Mouse (Mus musculus): ENCODE data around the gene Ttc27.
"Not testable (repeated sequence)": the region's sequence is repeated elsewhere in the genome, so short reads cannot be mapped to it uniquely, and the experiment has no call there.

The Ttc27 gene

DNA sequence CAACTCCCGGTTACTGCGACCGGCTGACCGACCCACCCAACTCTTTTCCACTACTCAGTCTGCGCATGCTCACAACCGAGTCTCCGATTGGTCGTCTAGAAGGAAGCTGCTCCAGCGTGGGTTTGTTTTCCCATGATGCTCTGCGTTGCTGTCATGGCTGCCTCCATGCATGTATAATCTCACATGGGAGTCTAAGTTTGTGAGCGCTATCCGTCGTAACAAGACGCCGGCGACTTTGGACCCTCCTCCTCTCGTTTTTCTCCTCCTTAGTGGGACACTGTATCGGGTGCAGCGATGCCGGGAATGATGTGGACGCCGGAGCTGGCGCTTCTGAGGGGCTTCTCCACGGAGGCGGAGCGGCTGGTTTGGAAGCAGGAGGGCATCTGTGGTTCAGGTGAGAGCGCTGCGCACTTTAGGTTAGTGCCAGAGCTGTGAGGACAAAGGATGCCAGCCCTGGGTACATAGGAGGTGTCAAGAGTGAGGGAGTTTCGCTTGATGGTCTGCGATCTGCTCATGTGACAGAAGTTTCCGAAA lies at the start of gene Ttc27:
Ttc27 (plus strand) TSS at position 115 of the 534 bp plus-strand sequence.
- DNase-seq = peak; percentile 99

DNA sequence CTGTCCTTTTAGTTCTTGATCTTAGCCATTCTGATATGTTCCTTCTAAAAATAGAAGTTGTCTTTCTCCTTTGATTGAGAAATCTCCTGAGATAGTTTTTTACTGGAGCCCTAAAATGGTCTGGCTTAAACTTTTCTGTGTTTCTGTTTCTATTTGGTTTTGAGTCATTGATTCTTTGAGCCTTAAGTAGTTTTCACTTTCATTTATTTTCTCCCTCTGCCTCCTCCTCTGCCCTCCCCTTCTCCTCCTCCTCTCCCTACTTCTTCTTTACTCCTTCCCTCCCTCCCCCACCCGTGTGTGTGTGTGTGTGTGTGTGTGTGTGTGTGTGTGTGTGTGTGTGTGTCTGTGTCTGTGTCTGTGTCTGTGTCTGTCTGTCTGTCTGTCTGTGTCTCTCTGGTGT lies 49.5 kb upstream of the Ttc27 start:
- no peak for DNase-seq

DNA sequence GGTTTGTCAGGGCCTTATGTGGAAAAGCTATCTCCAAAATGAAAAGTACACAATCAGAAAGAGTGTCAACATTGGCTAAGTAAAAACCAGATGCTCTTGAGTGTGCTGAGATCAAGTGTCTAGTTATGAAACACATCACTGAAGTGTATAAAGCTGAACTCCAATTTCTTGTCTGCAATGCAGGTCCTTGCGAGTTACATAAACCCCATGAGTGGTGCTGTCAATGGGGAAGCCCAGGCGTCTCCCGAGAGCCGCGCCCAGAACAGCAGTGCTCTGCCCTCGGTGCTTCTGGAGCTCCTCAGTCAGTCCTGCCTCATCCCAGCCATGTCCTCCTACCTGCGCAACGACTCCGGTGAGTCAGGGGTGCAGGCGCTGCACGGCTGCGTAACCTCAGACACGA lies 47.5 kb upstream of the Ttc27 start:
- DNase-seq = no peak

DNA sequence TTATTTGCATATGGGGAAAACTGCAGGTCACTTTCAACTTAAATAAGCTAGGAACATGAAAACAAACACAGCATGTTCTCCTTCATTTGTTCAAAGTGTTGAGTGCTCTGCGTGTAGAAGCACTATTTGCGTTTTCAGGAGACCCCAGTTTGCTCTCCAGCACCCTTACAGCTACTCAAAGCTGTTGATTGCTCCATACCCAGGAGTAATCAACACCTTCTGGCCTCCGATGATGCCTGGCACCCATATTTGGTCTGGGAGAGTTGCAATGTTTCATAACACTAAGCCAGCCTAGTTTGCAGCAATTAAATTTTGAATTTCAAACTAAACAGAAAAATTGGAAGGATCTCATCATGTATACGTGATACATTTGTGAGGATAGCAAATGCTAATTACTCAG lies 45.1 kb upstream of the Ttc27 start:
- DNase-seq = no peak

DNA sequence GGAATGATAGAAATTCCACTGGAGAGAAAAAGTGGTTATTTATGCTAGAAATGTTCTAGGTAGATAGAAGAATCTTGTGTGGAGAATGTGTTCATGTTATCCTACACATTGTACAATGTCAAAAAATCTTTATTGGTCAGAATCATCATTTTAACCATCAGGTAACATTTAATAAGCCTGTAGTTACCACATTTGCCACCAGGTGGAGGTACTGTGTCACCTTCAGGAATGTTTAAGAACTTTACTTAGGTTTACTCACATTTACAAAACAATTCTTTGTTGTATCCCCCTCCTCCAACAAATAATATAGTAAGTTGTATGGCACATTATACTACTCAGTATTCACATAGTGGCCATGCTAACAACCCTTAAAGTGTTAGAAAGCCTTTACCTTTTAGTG lies 44.3 kb upstream of the Ttc27 start:
- peak in 1 of 2 experiments; percentile 76 for DNase-seq

DNA sequence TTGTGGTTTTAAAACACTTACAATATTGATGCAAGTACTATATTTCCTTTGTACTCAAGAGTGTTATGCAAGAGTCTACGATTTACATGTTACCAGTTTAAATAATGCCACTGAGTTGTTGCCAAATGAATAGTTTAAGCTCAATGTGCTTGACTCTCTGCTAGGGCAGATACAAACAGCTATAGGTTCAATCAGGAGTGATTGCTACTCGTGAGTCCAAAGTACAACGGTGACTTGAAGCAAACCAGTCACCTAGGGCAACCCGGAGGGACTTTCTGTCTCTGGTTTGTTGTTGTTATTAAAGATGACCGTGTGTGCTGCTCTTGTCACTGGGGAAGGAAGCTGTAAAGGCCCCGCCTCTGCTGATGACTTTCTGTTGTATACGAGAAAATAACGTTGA lies 39.5 kb upstream of the Ttc27 start:
- no peak for DNase-seq

DNA sequence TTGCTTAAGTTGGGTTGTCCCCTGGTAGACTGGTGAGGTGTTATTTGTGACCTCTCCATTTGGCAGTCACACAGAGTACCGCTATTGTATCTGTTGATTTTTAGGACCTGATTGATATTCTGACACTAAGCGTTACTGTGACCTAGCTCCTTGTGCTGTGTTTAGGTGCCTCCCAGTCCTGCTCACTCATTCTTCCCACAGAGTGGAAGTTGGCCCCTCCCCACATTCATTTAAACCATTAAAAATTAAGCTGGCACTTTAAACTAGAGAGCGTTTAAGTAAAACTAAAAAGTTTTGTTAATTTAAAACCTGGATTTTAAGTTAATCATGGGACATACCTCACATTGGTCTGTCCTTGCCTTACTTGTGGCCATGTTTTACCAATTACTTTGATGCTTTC lies 32.6 kb upstream of the Ttc27 start:
- peak; percentile 14 to 36 for DNase-seq

DNA sequence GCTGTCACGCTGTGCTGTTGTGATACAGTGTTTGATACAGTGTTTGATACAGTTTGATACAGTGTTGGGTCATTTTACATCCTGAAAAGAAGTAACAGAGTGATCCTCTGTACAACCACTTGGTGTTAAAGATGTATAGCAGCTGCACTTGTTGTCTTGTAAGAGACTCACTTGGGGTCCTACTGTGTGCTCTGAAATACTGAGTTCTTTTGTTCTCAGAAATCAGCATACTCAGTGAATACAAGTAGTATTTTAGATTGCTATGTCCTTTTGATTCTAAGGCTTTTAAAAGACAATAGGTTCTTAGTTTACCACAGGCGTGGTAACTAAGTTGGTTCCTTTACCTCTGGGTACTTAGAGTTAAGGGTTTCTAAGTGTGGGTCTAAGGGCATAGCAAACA lies 29.0 kb upstream of the Ttc27 start:
- no peak for DNase-seq

DNA sequence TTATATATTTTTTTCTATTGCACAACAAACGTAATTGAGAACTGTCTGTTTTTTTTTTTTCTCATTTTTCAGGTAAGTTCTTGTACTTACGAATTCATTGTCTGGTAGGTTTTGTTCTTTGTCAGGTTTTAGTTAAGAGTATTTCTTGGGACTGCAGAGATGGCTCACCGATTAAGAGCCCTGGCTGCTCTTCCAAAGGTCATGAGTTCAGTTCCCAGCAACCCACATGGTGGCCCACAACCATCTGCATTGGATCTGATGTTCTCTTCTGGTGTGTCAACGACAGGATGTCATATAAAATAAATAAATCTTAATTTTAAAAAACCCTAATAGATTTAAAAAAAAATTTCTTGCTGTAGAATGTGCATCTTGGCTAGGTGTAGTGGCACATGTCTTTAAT lies 28.1 kb upstream of the Ttc27 start:
- peak in 1 of 2 experiments; percentile 8 for DNase-seq

DNA sequence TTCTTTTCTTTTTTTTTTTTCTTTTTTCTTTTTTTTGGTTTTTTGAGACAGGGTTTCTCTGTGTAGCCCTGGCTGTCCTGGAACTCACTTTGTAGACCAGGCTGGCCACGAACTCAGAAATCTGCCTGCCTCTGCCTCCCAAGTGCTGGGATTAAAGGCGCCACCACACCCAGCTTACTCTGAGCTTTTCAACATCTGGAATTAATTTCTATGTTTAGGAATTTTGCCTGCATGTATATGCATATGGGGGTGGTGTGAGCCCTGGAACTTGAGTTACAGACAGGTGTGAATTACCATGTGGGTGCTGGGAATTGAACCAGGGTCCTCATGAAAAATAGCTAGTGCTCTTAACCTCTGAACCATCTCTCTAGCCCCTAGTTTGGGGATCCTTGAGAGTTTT lies 15.9 kb upstream of the Ttc27 start:
- DNase-seq = not testable (repeated sequence)

DNA sequence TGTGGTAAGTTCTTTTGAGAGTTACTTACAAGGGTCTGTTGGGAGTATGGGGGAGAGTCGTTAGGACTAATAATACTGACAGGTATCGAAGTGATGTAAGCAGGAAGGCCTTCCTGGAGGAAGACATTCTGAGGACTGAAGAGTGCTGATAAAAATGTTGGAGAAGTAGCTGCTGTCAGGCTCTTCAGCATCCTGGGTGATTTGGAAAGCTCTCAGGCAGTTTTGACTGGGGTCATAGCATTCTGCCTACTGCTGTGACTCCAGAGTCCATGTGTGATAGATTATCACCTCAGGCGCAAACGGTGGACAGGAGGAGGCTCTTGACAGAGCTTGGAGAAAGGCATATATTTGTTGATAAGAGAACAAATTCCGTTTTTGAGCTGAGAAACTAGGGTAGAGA lies 12.1 kb upstream of the Ttc27 start:
- no peak for DNase-seq

DNA sequence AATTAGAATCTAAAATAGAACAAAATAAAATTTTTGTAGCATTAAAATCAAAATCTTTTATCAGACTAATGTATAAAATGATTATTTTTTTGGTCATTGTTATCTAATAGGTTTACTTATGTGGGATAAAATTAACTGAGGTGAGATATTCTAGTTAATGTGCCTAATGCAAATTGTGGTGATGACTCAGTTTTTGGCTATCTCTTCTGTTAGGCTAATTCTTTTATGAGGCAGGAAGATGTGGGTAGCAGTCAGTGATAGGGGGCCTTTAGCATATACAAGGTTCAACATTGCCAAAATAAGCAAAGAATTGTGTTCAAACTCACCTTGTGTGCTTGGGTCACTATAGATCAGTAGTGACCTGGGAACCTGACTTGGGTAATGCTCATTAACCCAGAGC lies 10.9 kb upstream of the Ttc27 start:
- no peak for DNase-seq

DNA sequence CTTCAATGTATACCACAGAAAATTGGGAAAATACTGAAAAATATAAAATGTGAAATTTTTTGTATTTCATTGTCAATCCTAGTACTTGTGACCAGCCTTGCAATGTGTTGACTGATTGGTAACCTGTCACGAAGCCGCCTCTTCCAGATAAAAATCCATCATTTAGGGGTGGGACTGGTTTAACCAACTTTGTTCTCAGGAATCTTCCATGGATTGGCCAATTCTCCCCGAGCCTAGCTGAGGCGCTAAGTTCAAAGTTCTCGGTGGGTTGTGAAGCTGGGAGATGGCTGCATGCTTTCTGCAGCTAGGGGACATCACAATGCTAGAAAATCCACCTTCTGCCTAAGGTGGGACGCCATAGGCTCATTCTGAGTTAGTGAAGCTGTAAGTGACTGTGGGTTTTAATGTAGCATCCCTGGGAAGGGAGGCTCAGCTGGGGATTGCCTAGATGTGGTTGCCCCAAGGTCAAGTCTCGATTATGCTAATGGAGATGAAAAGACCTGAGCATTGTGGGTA lies 9.8 kb upstream of the Ttc27 start:
- DNase-seq = no peak

DNA sequence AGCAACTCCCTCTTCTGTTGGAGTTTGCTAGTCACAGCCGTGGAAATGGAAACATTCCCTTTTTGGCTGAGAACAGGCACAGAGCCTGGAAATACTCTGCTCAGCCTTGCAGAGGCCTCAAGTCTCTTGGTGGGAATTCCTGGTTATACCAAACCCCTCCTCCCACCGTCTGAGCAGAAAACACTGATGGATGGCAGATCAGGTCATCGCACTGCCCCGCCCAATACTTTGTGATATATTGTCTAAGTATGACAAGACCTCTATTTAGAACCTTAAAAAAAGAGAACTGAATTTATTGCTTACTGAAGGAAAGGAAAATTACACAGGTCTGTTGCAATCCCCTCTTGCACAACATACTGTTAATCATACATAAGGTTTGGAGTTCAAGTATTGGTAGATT lies 6.8 kb upstream of the Ttc27 start:
- DNase-seq = no peak

DNA sequence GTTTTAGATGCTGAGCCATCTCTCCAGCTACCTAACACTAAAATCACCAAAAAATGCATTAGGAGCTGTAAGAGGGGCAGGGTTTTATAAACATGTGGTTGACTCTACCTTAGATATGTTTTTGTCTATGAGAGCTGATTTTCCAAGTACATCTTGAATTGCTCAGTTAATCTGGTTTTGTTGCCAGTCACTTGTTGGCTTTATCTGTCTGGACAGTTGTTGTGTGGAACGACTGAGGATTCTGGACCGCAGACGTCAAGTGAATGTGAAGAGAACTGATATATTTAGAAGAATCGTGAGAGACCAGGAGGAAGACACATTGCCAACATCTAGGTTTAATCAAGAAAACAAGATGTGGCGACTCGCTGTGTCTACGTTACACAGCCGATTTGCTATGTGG lies 5.9 kb upstream of the Ttc27 start:
- DNase-seq = no peak

DNA sequence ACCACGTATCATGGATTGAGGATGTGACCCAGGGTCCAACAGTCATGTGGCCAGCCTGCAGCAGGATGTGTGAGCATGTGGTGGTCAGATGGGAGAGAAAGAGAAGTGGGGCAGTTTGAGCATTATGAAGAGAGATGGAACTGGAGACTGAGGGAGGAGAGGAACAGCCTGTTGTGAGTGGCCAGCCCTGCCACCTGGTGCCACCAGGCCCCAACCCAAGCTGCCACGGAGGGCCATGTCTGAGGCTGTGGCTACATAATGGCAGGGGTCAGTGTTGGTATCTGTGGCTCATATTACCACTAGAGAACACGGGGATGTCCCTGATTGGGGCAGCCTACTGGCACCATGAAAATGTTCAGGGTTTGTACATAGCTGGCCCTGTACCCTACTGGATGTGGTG lies 2.4 kb upstream of the Ttc27 start:
- DNase-seq = no peak

DNA sequence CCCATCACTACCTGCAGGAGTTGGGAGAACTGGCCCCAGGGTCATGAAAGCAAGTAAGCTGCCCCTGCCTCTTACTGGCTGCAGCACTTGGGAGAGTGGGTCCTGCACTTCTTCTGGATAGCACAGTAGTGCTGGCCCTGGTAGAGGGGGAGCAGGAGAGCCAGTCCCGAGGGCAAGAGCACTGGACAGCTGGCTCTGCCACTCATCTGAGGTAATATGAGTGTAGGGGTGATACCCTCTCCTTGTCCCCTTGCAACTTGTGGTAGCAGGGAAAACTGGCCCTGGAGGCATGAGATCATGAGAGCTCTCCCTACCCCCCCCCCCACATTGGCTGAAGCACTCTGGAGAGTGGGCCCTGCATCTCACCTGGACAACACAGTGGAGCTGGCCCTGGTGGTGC lies 1.8 kb upstream of the Ttc27 start:
- no peak for DNase-seq

DNA sequence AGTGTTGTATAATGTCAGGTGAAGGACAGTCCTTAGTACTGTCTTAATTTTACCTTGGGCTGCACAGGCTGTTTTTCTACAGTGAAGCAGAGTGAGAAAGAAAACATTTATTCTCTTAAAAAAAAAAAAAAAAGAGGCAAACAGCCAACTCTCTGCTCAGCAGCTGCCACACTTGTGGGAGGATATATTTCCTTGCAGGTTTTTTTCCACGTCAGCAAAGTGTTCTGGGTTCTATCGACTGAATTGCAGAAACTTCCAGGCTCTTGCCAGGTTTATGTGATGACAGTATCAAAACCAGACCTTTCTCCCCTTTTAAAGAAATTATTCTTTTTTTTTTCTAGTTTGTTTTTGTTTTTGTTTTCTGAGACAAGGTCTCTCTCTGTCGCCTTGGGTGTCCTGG lies 889 bp upstream of the Ttc27 start:
- DNase-seq = no peak

DNA sequence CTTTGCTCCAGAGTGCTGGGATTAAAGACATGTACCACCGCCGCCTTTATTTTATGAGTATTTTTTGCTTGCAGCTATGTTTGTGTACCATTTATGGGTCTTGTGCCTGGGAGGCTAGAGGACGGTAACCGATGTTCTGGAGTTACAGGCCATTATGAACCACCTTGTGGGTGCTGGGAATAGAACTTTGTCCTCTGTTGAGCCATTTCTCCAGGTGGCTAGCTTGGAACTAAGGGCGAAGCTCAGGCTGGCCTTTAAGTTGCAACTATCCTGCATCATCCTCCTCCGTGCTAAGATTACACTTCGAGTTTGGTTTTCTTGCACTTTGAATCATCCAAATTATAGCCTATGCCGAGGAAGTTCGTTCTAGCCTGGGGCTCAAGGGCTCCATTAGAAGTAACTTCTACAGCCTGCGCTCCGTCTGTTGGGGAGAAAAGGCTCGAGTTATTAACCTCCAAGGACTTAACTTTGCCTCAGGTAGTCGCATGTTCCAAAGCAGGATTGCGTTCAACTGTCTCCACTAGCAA lies 378 bp upstream of the Ttc27 start:
- peak in 1 of 2 experiments; percentile 40 for DNase-seq

DNA sequence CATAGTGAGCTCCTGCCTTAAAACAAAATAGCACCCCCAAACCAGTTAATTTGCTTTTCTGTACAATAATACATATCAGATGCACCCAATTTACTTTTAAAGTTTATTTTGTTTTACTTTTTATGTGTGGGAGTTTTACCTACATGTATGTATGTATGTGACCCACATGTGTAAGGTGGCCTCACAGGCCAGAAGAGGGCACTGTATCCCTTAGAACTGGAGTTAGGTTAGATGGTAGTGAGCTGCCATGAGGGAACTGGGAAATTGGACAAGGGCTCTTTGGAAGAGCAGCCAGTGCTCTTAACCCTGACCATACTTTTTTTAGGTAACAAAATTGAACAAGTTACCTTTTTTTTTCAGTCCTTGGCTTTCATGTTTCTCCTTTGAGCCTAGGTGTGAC lies 15.3 kb downstream of the Ttc27 start:
- no peak for DNase-seq

DNA sequence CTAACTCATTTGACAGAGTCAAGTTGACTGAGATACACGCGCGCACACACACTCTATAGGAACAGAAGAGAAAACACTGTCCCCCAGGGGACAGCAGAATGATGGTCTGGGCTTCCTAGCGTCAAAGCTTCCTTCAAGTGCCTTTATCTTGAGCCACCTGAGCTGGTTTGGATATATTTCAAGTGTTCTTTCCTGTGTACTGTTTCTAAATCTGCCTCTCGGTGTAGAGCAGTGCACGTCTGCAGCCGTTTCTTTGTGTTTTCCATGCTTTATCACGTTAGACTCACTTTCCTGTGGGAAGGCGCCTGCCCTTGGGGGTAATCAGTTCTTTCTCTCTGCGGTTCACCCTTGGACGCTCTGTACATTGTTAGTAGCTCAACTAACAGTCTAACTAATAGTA lies 17.9 kb downstream of the Ttc27 start:
- no peak for DNase-seq

DNA sequence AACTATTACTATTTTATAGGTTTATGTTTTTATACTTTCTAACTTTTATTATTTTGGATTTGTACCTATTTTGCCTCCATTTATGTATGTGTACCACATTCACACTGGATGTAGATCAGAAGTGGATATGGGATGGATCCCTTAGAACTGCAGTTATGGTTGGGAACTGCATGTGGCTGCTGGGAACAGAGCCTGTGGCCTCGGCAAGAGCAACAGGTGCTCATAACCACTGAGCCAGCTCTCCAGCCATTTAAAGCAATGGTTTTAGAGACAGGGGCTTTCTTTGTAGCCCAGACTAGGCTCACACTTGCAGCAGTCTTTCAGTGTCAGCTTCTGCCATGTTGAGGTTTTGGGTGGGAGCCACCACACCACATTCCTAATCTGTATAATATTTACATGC lies 32.1 kb downstream of the Ttc27 start:
- DNase-seq = no peak

DNA sequence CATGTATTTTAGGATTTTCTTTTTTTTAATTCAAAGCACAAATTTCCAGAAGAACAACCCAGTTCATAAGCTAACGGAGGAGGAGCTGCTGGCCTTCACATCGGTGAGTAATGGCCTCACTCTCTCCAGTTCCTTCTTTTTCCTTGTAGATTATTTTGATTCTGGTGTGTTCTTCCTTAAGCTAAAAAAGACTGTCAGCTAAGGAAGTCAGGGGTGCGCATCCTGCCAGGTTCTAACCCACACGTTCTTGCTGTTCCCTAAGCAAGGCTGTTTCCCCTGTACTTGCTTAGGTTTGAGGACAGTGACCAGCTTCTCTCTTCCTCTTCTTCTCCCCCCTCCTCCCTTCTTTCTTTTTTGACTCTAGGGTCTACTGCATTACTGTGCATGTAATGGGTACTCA lies 33.5 kb downstream of the Ttc27 start:
- no peak for DNase-seq

DNA sequence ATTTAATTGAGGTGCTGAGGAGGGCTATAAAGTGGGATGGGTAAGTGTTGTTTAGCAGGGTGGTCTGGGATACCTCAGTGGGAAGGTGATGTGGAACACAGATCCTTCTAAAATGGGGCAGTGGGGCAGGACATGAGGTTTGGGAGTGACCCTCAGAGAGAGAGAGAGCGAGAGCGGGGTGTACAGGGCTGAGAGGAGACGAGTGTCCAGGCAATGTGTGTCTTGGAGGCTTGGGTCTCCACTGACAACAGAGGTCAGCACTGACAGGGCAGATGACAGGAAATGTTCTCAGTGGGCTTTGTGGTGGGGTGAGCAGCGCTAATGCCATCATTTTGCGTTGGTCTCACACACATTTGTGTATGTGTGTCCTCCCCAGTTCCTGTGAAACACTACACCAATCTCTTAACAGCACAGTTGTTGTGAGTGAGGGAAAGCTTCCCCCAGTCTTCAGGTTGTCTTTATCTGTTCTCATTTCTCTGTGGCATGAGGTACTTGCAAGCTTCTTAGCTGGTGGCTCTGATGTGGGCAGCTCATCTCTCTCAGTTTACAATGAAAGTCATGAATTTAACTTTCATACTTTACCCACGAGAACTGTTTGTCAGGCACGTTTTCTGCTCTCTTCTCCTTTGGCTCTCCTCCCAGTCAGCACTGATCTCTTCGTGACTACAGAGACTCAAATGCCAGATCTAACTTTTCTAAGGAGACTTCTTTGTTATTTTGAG lies 35.5 kb downstream of the Ttc27 start:
- DNase-seq = no peak

DNA sequence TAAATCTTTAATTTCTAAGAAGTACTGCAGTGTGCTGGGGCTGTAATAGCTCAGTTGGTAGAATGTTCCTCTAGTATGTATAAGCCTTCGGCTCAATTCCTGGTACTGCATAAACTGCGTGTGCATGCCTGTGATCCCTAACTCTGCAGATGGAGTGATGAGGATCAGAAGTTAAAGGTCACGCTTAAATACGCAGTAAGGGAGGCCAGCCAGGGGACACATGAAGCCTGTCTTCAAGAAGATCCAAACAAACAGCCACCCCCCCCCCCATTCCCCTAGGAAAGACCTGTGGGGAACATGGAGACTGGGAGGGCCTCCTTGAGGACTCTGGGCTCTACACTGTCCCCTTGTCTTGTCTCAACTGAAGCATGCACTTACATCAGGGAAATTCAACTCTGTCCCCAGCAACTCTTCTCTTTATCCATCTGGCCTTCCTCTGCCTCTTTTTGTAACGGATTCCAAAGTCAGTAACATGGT lies 36.1 kb downstream of the Ttc27 start:
- DNase-seq = no peak

All from kidney, postnatal 25 days (tissue).